Mouse (Mus musculus) T-helper 2 cell (primary cell): ENCODE measurements at regions not wholly inside any gene's neighbourhood (a gene's known extent, or its start where the extent isn't known, plus 50 kb on each side); places are given as distances from the start of the nearest gene placed in this dataset.
"Not testable (repeated sequence)": the region's sequence is repeated elsewhere in the genome, so short reads cannot be mapped to it uniquely, and the experiment has no call there.

Source experiments
- in situ Hi-C: fragments of 300-600 bp; cut with MboI, MseI; formaldehyde crosslinking; loops from one replicate; pipeline ENCODE4 v1.15.1; 2025; ENCODE audit warnings: high pct_unique_total_duplicates

DNA sequence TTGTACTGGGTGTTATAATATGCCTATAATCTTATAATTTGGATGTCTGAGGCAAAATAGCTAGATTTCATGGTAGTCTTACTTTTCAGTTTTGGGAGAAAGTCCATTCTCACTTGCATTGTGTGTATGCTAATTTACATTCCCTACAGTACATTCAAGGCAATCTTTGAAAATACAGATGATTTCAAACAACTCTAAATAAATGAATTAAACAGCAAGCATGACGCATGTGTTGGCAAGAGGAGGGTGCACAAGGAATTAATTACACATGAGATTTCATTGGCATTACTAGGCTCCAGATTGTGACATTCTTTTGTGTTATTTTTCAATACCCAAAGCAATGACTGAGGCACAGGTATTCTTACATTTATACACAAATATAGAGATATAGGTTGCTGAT lies 495.2 kb upstream of the Cypt12 start:
- in situ Hi-C loops = no loop called here

DNA sequence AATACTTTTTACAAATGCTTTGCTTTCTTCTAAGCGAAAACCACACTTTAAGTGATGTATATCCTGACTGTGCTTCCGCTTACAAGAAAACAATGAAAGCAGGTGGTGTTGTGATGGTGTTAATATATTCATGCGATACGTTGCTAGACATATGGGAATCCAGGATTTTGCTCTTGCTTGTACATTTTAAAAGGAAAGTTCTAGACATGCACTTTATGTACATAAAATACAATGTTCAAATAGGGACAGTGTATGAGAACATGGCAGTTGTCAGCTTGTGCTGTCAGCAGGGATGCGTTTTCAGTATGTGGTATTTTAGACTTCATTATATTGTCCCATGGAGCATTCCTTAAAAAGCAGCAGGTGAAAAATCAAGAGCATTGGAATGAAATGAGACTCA lies 487.7 kb upstream of the Cypt12 start:
- in situ Hi-C loops = no loop called here

DNA sequence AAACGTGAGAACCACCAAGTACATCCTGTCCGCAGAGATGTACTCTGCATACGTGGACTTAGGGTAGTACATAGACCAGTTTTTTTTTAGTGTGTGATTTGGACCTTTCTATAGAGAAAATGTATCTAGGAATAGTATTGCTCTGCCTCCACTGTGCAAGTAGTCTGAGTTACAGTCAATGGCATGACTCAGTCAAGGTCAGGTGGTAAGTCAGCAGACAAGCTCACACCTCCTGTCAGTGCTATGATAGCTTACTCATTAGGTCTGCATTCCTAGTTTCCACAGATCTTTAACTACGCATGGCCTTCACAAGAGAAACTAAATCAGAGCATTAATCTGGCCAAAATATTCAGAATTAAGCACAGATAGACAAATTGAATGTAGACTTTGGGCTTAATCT lies 486.8 kb upstream of the Cypt12 start:
- in situ Hi-C loops = no loop called here

DNA sequence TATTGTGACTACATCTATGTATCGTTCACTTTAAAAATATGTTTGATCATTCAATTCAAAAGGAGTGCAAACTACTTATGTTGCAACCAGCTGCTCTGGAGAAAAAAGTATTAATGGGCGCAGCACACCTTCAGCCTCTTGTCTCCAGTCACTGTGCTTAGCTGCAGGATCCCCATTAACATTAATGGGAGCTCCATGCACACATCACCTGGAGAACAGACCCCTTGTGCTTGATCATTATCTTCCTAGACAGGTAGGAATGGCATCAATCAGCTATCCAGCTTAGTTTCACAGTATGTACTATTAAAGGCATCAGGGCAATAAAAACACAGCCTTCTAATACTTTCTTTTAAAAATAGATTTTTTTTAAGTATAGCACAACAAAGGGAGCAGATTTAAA lies 474.4 kb upstream of the Cypt12 start:
- in situ Hi-C loops = loop anchor here (10.0 kb wide), 1 partner anchor 631 kb away; no protein-coding TSS in a partner anchor

DNA sequence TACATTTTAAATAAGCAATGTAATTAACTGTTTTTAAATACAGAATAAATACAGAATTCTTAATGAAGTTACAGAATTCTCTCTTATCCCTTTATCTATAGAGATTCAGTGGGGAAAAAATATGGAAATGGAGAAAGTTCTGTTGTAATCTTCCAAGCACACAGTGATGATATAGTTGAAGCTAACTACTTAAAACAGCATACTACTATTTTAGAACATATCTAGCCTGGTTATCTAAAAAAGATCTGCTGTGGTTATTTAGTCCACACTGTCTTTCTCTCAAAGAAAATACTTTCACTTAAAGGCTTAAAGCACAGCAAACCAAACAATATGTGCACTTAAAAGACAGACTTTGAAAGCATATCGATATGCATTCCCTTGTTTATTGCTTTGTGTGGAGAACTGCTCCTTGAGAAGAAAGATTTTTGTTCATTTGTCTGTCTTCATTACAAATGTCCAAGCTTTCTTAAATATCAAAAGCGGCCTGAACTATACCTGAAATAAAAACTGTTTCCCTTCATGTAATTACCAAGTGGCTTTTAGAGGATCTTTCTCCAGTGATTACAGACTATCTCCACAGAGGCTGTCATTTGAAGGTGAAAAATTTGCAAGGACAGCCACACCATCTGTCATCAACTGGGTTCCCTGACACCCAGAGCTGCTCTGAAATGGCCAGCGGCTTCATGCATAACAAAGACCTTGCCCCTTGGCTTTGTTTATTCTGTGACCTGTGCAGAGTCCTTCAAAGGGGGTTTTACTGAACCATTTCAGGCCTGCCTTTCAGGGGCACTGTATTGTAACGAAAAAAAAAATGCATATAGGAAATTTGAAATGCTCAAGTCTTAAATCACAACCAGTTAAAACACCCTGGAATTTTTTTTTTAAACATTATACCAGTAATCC lies 458.7 kb upstream of the Cypt12 start:
- in situ Hi-C loops = no loop called here

DNA sequence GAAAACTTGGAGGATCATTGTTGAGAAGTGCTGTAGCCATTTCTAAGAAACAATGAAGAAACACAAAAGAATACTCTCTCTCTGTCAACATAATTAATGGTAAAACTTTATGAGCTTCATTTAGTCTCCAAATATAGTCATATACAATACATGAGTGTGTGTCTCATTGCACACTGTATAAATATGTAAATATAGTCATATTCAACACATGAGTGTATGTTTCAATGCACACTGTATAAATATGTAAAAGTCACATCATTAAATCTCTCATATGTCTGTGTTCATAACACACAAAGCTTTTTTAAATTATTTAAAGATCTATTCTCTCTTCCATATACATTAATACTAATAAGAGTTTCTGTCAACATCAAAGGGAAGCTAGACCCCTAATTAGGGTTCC lies 457.6 kb upstream of the Cypt12 start:
- in situ Hi-C loops = no loop called here

DNA sequence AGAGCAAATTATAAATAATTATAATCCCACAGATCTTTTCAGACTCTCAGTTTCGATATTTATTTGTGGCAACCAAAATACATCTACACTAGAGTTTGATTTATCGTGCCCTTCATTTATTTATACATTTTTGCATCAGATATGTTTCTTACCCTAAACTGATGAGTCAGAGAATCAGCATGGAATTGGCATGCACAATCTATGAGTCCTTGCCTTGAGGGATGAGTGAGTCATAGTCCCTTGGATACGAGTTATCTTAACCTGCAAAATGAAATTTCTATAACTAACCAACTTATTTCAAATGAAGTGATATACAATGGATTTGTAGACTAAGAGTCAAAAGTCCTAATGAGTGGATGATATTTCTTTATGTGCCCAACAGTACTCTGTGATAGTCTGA lies 449.9 kb upstream of the Cypt12 start:
- in situ Hi-C loops = no loop called here

DNA sequence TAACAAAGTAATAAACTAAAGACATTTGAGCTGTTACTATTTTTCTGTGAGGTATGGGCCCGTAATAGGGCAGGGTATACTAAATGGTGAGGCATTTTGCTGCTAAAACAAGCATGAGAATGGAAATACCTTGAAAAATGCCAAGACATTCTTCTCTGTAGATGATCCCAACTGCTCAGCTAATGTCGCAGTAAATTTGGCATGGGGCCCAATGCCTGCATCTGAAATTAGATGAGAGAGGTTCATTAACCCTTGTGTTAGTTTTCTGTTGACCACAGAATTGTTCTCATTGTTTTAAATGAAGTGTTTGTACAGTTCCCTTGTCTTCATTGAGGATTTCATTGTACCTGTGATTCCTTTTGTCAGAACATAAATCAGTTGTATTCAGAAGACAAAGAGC lies 446.7 kb upstream of the Cypt12 start:
- in situ Hi-C loops = loop anchor here (10.0 kb wide), 1 partner anchor 1003 kb away; no protein-coding TSS in a partner anchor

DNA sequence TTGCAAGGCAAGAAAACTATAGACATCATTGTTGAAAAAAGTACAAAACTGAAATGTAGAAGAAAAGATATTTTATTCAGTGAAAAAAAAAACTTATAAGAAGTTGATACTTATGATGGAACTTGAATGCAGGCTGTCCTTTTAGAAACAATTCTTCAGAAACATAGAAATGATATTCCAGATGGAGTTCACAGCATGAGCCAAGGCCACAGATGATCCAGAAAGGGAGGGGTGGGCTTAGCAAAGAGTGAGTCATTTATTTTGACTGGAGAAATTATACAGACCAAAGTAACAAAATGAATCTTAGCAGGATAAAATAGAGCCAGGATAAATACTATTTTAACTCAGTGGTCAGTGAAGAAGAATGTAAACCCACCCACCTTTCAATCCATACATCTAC lies 406.9 kb upstream of the Cypt12 start:
- in situ Hi-C loops = no loop called here

DNA sequence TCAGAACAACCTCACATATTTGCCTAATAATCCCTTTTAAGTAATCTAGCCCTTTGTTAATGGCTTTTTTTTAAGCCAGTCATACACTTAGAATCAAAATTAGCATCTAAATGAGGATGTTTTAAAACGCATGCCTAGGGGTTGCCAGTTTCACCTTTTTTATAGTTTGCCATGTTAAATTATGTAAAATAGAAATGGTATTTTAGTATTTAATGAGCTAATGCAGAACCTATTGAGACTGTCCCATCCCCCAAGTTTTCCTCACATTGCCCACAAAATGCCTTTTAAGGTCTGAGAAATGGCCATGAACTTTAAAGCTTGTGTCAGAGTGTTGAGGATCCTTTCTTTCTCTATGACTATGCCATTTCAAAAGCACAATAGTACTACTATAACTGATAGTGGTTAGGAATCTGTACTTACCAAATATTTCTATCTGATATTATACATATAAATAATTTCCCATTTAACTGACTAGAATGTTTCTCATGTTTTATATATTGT lies 400.6 kb upstream of the Cypt12 start:
- in situ Hi-C loops = no loop called here

DNA sequence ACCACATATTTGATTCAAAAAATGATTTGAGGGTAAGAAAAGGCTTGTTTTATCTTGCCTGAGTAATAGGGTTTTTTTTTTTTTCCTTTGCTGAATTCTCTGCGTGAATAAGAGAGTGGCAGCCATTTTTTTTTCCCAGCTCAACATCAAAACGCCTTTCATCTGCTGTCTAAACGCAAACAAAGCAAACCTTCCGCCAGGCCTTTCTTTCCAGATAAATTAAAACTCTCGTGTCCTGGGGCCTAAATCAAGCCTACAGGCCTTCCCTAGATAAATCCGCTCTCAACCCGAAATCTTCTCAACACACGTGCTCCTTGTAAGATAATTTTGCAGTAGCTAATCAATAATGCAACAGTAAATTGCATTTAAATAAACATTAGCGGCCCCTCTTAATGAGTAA lies 365.7 kb upstream of the Cypt12 start:
- in situ Hi-C loops = no loop called here

DNA sequence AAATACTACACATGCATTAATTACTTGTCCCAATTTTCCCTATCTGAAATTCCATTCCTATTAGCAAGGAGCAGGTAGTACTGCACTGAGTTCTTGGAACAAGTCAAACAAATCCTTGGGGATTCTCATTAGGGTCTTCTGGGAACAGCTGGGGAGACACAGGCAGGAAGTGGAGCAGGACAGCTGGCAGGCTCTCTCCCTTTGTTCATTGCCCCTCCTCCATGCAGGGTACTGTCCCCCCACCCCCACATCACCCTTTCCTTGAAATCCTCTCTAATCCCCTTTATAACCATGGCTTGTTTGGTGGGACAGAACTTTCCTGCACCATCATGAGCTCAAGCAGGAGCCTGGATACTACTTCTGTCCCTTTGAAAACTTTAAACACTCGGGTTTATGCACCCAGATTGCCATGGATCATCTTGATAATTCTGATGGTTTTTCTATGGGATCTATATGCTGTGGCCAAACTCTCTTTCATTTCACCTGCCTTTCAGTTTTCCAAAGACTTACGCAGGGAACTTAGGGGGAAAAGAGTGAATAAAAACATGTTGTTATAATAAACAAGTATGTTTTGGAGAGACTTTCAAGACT lies 358.2 kb upstream of the Cypt12 start:
- in situ Hi-C loops = no loop called here

DNA sequence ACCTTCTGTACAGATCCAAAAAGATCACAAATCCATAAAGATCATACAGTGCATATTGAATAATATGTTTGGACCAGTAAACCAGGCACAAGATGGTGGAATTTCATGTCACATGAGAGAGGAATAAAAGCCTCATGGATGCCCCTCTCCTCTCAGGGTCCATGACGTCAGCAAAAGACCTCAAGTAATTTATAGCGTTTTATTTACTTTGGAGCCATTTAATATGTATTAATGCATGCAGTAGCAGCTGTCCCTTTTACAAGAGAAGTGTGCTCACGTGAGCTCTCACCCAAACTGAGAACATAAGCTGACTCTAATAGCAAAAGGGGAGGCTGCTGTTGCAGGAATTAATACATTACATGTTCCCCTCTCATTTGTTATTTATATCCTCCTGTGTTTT lies 355.7 kb upstream of the Cypt12 start:
- in situ Hi-C loops = no loop called here

DNA sequence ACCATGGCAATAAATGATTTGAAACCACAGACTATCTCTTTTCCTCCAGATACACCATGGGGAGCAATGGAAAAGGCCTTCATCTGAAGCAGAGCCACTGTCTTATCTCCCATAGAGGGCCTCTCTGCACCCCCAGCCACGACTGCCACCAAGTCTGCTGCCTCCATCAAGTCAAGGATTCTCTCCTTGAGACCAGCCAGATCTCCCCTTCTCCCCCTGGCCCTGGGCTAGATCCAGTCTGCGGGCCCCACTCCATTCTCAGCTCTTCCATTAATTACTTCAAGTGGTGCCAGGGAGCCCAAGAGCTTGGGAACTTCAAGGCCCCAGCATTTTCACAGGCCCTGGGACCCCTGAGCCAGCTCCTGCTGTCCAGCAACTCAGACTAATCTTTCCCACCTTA lies 351.8 kb upstream of the Cypt12 start:
- in situ Hi-C loops = no loop called here

DNA sequence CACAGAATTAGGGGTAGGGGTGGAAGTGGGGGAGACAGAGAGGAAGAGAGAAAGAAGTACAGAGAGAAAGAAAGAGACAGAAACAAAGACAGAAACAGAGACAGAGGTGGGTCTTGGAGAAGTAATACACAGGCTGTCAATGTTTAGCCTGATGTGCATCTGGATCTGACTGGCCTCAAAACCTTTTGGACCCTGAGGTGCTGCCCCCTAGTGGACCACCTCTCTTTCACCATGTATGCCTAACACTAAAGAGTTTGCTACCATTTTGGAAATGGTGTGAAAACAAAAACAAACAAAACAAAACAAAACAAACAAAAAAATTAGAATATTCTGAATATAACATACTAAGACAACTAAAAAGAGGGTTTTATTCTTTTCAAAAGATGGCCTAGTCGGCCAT lies 334.7 kb upstream of the Cypt12 start:
- in situ Hi-C loops = no loop called here

DNA sequence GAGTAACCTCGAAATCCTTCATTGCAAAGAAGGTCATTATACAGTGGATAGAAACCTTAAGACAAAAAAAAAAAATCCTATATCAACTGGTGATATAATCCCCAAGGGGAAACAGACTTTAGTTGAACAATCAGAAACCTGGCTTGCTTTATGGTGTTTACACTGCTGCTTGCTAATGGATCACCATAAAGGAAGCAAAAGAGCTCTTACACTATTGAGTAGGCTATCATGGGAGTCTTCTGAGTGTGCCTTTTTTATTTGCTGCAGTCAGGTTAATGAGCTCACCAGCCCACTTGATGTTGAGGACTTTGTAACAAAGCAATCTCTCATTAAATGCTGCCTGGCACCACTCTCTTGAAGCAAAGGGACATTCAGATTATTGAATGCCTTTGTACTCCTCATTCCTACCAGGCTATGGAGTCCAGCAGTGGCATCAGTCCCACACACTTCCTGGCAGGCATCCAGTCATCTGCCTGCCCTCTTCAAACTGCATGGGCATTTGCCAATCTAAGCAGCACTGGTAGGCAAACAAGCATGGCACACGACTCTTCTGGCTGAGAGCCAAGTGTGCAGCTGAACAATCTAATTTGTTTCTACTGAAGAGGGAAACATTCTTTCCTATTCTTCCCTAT lies 331.7 kb upstream of the Cypt12 start:
- in situ Hi-C loops = no loop called here

DNA sequence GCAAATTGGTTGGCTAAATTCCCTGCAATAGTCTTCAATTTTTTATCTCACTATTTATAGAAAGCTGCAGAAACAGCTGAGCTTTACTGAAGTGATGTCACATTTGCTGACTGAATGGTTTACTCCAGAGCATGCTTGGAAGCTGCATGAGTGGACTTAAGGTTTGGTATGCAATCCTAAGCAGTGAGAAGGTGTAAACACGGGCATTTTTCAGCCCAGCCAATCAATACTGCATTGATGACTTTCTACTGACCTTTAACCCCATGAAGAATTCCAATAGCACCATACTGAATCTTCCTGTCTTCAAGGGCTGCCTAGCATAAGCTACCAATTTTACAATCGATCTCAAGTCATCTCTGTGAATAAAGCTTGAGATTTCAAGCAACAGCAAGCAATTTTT lies 328.7 kb upstream of the Cypt12 start:
- in situ Hi-C loops = no loop called here

DNA sequence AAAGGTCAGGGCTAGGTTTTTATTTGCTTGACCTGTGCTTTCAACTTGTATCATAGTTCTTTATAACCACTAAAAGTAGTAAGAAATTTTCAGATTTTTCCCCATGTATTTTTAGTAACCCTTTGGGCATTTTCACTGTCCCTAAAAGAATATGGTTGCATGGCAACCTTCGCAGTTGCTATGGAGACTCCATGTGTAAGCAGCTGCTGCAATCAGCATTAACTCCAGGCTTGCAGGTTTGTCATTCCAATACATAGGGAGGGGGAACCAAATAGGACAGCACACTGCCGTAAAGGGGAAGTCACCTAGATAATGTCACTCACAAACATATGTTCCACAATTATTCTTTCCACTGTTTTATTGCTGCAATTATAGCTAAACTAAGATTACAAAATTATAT lies 328.3 kb upstream of the Cypt12 start:
- in situ Hi-C loops = no loop called here

DNA sequence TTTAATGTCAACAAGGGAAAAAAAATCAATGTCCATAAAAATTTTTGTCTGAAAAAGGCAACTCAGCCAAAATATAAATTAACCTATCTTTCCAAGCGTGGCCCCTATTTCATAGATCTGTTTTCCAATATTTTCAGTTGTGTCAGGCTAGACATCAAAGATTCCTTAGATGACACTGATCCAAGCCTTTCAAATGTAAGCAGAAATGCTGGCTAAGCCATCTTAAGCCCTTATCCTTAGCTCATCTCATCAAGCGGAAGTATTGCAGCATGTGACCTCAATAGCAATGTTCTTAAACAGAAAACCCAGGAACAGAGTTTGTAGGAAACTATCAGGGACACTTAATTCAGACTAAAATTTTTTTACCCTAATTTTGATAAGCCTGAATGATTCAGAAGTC lies 327.8 kb upstream of the Cypt12 start:
- in situ Hi-C loops = no loop called here

DNA sequence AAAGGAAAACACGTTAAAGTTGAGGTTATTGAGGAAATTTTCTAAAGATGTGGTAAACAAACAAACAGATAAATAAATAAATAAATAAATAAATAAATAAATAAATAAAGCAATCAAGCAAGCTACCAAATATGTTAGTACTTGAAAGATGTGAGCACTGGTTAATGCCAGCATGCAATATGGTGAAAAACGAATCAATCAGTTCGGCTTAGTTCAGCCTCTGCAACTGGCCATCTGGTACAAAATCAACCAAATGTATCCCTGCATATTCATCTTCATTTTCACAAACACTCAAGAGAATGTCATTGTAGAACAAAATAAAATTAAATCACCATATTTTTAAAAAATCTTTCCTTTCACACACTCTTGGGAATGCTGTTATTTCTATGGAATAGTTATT lies 315.7 kb upstream of the Cypt12 start:
- in situ Hi-C loops = no loop called here

DNA sequence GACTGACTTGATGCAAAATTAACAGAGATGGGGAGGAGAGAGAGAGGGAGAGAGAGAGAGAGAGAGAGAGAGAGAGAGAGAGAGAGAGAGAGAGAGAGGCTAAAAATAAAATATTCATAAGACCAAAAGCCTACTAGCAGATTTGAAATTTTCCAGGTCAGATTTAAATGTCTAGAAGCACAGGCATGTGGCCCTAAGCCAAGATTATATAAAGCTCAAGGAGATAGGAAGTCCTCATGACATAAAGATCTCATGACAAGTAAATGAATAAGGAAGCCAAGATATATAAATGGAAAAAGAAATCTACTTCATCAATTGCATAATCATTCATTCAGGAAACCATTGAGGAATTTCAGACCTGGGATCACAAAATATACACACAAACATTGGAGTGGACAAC lies 311.9 kb upstream of the Cypt12 start:
- in situ Hi-C loops = no loop called here

DNA sequence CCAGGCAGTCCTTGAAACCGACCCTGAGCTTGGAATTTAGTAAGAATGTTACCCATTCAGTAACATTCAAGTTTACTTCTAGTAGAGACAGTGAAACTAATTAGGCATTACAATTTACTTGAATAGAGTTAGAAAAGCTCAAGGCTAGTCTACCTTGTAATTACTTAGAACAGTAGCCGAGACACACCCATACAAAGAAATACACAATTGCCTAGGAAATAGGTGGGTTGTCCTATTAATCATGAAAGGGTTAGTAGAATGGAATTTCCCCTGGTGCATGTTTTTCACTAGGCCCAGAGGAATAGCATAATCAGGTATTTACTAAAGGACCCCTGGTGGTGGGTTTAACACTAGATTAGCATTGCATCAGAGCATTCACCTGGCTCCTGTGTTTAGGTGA lies 288.2 kb upstream of the Cypt12 start:
- in situ Hi-C loops = not testable (repeated sequence)

DNA sequence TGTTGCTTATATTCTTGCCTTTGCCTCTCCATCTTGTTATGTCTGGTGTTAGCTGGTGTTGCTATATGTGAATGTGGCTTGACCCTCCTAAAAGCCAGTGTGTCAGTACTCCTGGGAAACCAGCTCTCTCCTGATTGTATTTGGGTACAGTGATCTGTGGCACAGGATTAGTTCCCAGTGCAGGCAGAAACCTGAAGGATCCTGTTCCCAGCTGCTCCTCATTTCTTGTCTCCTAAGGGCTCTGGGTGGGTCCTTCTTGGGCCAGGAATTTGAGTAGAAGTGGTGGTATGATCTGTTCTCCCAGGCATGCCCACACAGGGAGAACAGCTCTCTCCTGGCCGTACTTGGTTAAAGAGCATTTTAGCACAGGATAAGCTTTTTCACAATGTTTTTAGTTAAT lies 286.2 kb upstream of the Cypt12 start:
- in situ Hi-C loops = no loop called here
